Mouse (Mus musculus): ENCODE measurements around the gene Lyrm4. TPM values are rescaled to one million over a fixed set of nuclear protein-coding genes. Genes with fewer than 3 reads are reported as not detected.
"Not testable (repeated sequence)": the region's sequence is repeated elsewhere in the genome, so short reads cannot be mapped to it uniquely, and the experiment has no call there.

Gene Lyrm4
- total RNA-seq, 2 experiments from 2014 or later, result 14.1 to 15.2 TPM

- no peak for DNase-seq
Observed at GRCm38 (mm10) chr13:35995231-35995630, 122.1 kb downstream of the Lyrm4 start.

GRCm38 (mm10) chr13:35994067-35994466 lies 123.3 kb downstream of the Lyrm4 start:
- DNase-seq, result peak; percentile 91

GRCm38 (mm10) chr13:35991185-35991584 lies 126.1 kb downstream of the Lyrm4 start:
- DNase-seq, result not testable (repeated sequence)

- DNase-seq, result peak; percentile 18
Observed at GRCm38 (mm10) chr13:35989329-35989728, 128.0 kb downstream of the Lyrm4 start.

- no peak for DNase-seq
Observed at GRCm38 (mm10) chr13:35982985-35983384, 134.3 kb downstream of the Lyrm4 start.

GRCm38 (mm10) chr13:35980471-35980870 lies 136.9 kb downstream of the Lyrm4 start:
- DNase-seq, result no peak

GRCm38 (mm10) chr13:35976912-35977311 lies 140.4 kb downstream of the Lyrm4 start:
- DNase-seq, result no peak

- DNase-seq, result no peak
Observed at GRCm38 (mm10) chr13:35969829-35970228, 147.5 kb downstream of the Lyrm4 start.

- peak; percentile 30 for DNase-seq
Observed at GRCm38 (mm10) chr13:35969431-35969721, 147.9 kb downstream of the Lyrm4 start.

GRCm38 (mm10) chr13:35968719-35969430 lies 148.5 kb downstream of the Lyrm4 start:
- DNase-seq, result peak; percentile 29

GRCm38 (mm10) chr13:35968131-35968718 lies 149.1 kb downstream of the Lyrm4 start:
- peak; percentile 62 for DNase-seq

- DNase-seq, result no peak
Observed at GRCm38 (mm10) chr13:35967690-35968089, 149.6 kb downstream of the Lyrm4 start.

GRCm38 (mm10) chr13:35963583-35963982 lies 153.7 kb downstream of the Lyrm4 start:
- peak; percentile 29 for DNase-seq

- no peak for DNase-seq
Observed at GRCm38 (mm10) chr13:35959391-35960067, 157.8 kb downstream of the Lyrm4 start.

- no peak for DNase-seq
Observed at GRCm38 (mm10) chr13:35958539-35958938, 158.8 kb downstream of the Lyrm4 start, which contains the start of gene Ppp1r3g. Gene Ppp1r3g (plus strand): TSS chr13:35958839.

GRCm38 (mm10) chr13:35949814-35950455 lies 167.4 kb downstream of the Lyrm4 start:
- no peak for DNase-seq

- peak; percentile 83 for DNase-seq
Observed at GRCm38 (mm10) chr13:35947354-35948000, 169.8 kb downstream of the Lyrm4 start.

GRCm38 (mm10) chr13:35946659-35947353 lies 170.5 kb downstream of the Lyrm4 start:
- no peak for DNase-seq

GRCm38 (mm10) chr13:35940934-35941333 lies 176.4 kb downstream of the Lyrm4 start:
- no peak for DNase-seq

- DNase-seq, result no peak
Observed at GRCm38 (mm10) chr13:35939871-35940665, 177.3 kb downstream of the Lyrm4 start.

- DNase-seq, result no peak
Observed at GRCm38 (mm10) chr13:35937991-35938390, 179.3 kb downstream of the Lyrm4 start.

Data from adrenal gland, postnatal 10 days (tissue).